Mouse (Mus musculus) embryonic stem cell, embryonic (primary cell): ENCODE results near the gene Slc12a4.

Experiments used
- CTCF ChIA-PET, 4 experiments: fragments of 300-600 bp in 2 of 4; fragments of 350-600 bp in 2 of 4; sonication (Branson Sonifier 250); formaldehyde crosslinking; loops; one replicate each; lab custom pipeline; 2022; ENCODE audit warnings: inconsistent platforms in 2 of 4; lab: Charles Lee
- POLR2A ChIA-PET, 4 experiments: fragments of 300-600 bp in 2 of 4; fragments of 350-600 bp in 2 of 4; sonication (Branson Sonifier 250); formaldehyde crosslinking; loops; one replicate each; lab custom pipeline; 2022; ENCODE audit warnings: antibody characterized with exemption in 4 of 4, inconsistent platforms in 1 of 4; lab: Charles Lee

Slc12a4 gene

DNA sequence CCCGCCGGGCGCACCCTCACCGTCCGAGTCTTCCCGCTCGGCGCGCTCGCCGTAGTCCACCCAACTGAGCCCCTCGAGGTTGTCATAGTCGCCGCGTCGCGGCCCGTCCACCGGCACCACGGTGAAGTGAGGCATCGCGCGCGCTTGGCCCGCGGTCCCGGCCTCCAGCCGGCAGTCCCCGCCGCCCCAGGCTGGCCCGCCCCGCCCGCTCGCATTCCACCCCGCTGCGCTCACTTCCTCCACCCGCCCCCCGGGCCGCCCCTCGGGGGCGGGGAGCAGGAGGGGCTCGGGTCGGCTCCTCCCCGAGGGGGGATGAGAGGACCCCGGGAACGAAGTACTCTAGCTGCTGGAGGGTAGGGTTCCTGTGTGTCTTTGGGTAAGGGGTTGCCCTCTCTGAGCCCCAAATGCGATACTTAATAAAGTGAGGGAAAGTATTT lies at the start of gene Slc12a4:
Gene Slc12a4, minus strand, starts transcription at position 193 of the 437 bp plus-strand sequence.
- POLR2A ChIA-PET = interaction anchor here in 3 of 4 experiments (0.6 to 2.2 kb wide), 12 partner anchors 9 to 652 kb away, joined by 3 to 8 read pairs (median 4); partner anchors contain the start of genes Acd (in 1 of the 3), Pard6a (in 1 of the 3), Ranbp10 (in 1 of the 3) and Tsnaxip1 (in 1 of the 3)
- CTCF ChIA-PET = interaction anchor here in 3 of 4 experiments (0.7 to 2.2 kb wide), 6 partner anchors 9 to 727 kb away, joined by 3 to 9 read pairs (median 4); partner anchors contain the start of gene Dus2 (in 1 of the 3)

DNA sequence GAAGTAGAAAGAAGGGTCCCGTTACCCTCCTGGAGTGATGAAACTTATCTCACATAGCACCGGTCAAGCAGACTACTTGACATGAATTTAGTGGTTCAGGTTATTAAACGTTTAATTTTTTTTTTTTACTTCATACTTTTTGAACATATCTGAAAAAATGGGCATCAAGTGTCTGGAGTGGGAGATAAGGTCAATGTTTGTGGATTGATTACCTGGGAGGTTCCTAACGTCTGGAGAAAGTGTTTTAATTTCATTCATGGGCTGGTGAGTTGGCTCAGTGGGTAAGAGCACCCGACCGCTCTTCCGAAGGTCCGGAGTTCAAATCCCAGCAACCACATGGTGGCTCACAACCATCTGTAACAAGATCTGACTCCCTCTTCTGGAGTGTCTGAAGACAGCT lies 46.3 kb upstream of the Slc12a4 start:
- CTCF ChIA-PET = interaction anchor here in 1 of 4 experiments (0.7 kb wide), 1 partner anchor 84 kb away, joined by 14 read pairs; no protein-coding TSS in a partner anchor

DNA sequence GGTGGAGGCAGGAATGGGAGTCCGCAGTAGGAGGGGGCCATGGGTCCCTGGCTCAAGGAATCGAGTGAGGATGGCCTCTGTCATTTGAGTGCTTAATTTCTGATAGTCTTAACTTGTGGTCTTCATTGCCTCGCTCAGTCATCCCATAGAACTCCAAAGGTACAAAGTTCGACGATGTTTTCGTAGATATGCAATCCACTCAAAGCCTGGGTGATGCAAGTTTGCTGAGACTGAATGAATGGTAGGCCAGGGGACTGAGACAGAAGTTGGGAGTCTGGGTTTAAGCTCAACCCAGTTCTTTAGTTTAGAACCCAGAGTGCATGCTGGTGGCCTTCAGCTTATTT lies 45.7 kb upstream of the Slc12a4 start, which contains the start of gene Ddx28:
Gene Ddx28, minus strand, starts transcription at position 240 of the 344 bp plus-strand sequence.
- CTCF ChIA-PET = interaction anchor here in 2 of 4 experiments (0.6 to 0.7 kb wide), 7 partner anchors 81 to 1020 kb away, joined by 3 to 14 read pairs (median 7); no protein-coding TSS in a partner anchor
- POLR2A ChIA-PET = interaction anchor here in 3 of 4 experiments (0.6 to 1.6 kb wide), 17 partner anchors 10 to 591 kb away, joined by 3 to 22 read pairs (median 4); partner anchors contain the start of genes Pskh1 (in 2 of the 3), Thap11 (in 1 of the 3) and Tppp3 (in 1 of the 3)

More for the DNA sequence above, 46.3 kb upstream of the Slc12a4 start:
- POLR2A ChIA-PET = interaction anchor here in 3 of 4 experiments (0.6 to 1.6 kb wide), 10 partner anchors 10 to 591 kb away, joined by 3 to 22 read pairs (median 4); partner anchors contain the start of genes Pskh1 (in 1 of the 3), Thap11 (in 1 of the 3) and Tppp3 (in 1 of the 3)

DNA sequence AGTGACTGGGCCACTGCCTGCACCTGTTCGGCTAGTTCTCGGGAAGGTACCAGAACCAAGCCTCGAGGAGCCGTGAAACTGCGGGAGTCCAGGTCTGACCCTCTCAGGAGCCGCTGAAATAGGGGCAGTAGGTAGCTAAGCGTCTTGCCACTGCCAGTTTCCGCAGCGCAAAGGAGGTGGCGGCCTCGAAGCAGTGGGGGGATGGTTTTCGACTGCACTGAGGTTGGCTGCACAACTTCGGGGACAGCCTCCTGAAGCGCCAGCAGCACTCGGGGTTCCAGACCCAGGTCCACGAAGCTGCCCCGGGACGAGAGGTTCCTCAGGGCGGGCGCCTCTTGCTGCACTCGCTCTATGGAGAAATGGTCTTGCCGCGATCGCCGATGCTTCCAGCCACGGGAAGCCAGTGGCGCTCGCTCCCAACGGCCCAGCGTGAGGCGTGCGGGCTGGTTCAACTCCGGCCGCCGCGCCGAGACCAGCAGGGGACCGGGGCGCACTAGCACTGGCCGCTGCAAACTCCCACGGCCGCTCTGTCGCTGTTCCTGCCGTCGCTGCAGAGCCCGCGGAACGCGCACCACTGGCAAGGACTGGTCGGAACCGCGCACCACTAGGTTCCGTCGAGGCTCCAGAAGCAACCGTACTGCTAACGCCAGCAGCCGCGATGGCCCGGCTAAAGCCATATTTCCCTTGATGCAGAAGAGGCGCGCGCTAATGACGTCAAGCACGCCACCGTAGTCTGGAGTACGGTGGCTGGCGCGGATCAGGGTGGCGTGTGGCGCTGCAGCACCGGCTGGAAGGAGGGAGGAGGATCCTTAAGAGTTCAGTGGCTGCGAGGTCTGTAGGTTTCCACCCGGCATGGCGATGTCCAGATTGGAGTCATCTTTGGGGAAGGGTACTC lies 45.1 kb upstream of the Slc12a4 start:
- ChIA-PET CTCF (interaction anchor here in 2 of 4 experiments (0.6 to 1.0 kb wide), 11 partner anchors 9 to 1020 kb away, joined by 3 to 14 read pairs (median 4); partner anchors contain the start of gene Dus2 (in 1 of the 2)), POLR2A (interaction anchor here (0.6 to 1.3 kb wide), 22 partner anchors 12 to 592 kb away, joined by 3 to 22 read pairs (median 4); partner anchors contain the start of genes Pskh1 (in 3 of the 4), Nutf2 (in 1 of the 4), Thap11 (in 1 of the 4) and Tppp3 (in 1 of the 4))

DNA sequence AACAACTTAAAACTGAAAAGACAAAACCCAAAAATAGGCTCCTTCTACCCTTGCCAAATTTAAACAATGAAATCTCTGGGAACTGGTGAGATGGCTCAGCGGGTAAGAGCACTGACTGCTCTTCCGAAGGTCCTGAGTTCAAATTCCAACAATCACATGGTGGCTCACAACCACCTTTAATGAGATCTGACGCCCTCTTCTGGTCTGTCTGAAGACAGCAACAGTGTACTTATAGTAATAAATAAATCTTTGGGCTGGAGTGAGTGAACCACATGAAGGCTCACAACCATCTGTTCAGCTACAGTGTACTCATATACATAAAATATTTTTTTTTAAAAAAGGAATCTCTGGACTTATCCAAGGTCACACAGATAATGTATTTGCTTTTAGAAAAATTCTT lies 42.0 kb upstream of the Slc12a4 start:
- ChIA-PET CTCF (interaction anchor here in 3 of 4 experiments (0.6 to 2.1 kb wide), 4 partner anchors 17 to 358 kb away, joined by 3 to 7 read pairs (median 4); partner anchors contain the start of gene Dus2 (in 1 of the 3)), POLR2A (interaction anchor here in 2 of 4 experiments (0.6 to 1.4 kb wide), 6 partner anchors 17 to 262 kb away, joined by 3 to 5 read pairs (median 4); partner anchors contain the start of genes Pskh1 (in 2 of the 2) and Dus2 (in 1 of the 2))

DNA sequence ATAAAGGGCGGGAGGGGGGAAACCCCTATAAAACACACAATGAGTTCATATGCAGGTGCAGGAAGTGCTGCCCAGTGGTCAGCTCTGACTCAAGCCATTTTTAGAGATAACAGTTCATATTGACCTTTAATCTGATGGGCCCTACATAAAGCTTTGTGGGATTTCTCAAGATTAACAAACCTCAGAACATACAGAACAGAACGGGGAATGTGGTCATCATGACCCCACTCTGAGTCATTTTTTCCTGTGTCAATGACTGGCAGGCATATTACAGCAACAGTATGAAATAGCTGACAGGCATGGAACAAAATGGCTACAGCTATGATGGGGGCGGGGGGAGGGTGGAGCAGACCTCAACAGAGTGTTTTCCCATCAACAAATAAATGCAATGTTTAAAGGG lies 41.2 kb upstream of the Slc12a4 start:
- CTCF ChIA-PET = interaction anchor here in 3 of 4 experiments (0.6 to 2.1 kb wide), 8 partner anchors 11 to 346 kb away, joined by 3 to 7 read pairs (median 4); partner anchors contain the start of gene Dus2 (in 1 of the 3)
- POLR2A ChIA-PET = interaction anchor here in 2 of 4 experiments (0.6 to 1.3 kb wide), 7 partner anchors 12 to 262 kb away, joined by 3 to 6 read pairs (median 3); partner anchors contain the start of gene Pskh1 (in 1 of the 2)

DNA sequence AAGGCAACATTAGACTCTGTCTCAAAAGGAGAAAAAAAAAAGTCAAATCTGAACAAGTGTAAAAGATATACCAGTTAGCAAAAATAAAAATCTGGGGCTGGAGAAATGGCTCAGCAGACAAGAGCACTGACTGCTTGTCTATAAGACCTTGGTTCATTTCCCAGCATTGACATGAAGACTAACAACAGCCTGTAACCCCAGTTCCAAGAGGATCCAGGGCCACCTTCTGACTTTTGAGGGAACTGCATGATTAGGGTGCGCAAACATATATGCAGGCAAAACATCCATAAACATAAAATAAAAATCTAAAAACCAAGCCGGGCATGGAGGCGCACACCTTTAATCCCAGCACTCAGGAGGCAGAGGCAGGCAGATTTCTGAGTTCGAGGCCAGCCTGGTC lies 40.5 kb upstream of the Slc12a4 start:
- ChIA-PET POLR2A (interaction anchor here in 2 of 4 experiments (0.6 to 1.3 kb wide), 5 partner anchors 11 to 48 kb away, joined by 3 to 6 read pairs (median 3); no protein-coding TSS in a partner anchor), CTCF (interaction anchor here in 2 of 4 experiments (0.8 to 2.1 kb wide), 5 partner anchors 11 to 210 kb away, joined by 3 to 7 read pairs (median 3); partner anchors contain the start of gene Dus2 (in 1 of the 2))

DNA sequence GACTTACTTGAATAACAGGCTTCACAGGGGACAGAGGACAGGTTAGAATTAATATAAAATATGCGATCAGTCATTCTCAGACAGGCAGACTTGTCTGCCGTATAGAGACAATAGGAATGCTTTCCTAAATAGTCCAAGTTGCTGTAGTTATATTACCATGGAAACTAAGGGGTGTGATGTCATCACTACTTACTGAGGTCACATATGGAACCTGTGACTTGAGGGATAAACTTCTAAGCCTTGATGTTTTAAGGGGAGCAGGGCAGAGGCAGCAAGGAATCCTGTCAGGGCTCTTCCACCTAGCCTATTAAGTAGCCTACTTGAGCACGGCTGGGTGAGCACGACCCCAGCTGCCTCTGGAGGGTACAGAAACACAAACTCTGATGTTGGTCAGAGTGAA lies 40.0 kb upstream of the Slc12a4 start, which contains the start of gene Dpep2nb:
Gene Dpep2nb, minus strand, starts transcription at position 101 of the 400 bp plus-strand sequence.
- CTCF ChIA-PET = interaction anchor here in 1 of 4 experiments (1.0 kb wide), 1 partner anchor 11 kb away, joined by 3 read pairs; no protein-coding TSS in a partner anchor
- POLR2A ChIA-PET = interaction anchor here in 1 of 4 experiments (1.1 to 1.7 kb wide), 3 partner anchors 11 to 69 kb away, joined by 3 to 4 read pairs (median 4); no protein-coding TSS in a partner anchor

DNA sequence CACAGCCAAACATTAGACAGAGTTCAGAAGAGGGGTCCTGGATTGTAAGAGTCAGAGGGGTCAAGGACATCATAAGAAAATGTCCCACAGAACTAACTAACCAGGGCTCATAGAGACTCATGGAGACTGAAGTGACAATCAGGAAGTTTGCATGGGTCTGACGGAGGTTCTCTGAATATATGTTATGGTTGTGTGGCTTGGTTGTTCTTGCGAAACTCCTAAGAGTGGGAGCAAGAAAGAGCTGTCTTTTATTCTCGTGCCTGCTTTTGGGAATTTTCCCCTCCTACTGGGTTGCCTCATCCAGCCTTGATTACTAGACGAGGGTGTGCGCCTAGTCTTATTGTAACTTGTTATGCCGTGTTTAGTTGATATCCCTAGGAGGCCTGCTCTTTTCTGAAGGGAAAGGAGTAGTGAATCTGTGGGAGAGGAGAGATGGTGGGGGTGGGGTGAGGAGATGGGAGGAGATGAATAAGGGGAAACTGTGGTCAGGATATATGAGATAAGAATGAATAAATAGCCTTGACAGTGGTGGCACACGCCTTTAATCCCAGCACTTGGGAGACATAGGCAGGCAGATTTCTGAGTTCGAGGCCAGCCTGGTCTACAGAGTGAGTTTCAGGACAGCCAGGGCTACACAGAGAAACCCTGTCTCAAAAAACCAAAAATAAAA lies 38.8 kb upstream of the Slc12a4 start:
- POLR2A ChIA-PET = interaction anchor here in 1 of 4 experiments (1.1 to 1.7 kb wide), 3 partner anchors 9 to 68 kb away, joined by 3 to 4 read pairs (median 4); no protein-coding TSS in a partner anchor

DNA sequence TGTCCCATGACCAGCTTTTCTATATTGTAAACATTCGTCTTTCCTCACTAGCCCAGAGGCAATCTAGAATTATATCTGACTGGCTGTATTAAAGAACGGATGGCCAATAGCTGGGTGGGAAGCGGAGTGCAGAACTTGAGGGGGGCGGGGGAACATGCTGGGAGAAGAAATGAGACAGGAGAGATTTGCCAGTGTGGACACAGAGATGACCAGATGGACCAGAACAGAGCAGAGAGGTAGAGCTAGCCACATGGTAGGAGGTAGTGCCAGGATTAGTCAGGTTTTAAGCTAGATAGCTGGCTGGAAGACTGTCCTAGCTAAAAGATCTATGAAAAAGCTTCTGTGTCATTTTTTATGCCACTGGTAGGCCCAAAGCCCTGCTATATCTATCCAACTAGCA lies 36.0 kb upstream of the Slc12a4 start:
- ChIA-PET CTCF (interaction anchor here in 1 of 4 experiments (0.6 to 1.3 kb wide), 3 partner anchors 9 to 136 kb away, joined by 3 to 10 read pairs (median 3); no protein-coding TSS in a partner anchor), POLR2A (interaction anchor here in 1 of 4 experiments (0.5 to 0.9 kb wide), 3 partner anchors 11 to 179 kb away, joined by 3 to 5 read pairs (median 3); no protein-coding TSS in a partner anchor)

More for the DNA sequence above, 38.8 kb upstream of the Slc12a4 start:
- CTCF ChIA-PET = interaction anchor here in 1 of 4 experiments (1.0 kb wide), 1 partner anchor 10 kb away, joined by 3 read pairs; no protein-coding TSS in a partner anchor

DNA sequence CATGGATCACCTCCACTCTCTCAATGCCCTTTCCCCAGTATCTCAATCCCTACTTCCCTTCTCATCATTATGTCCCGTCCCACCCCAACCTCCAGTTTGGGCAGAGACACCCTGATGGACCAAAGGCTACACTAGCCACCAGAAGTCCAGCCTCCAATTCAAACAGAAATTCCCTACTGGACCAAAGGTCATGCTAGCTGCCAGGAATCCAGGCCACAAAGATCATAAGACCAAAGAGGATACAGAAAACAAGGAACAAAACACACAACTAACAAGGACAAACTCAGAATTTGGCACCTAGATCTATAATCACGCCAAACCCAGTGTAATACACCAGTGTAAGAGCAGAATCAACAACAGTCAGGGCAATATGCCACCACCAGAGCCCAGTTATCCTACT lies 33.1 kb upstream of the Slc12a4 start:
- CTCF ChIA-PET = interaction anchor here in 1 of 4 experiments (0.5 kb wide), 1 partner anchor 401 kb away, joined by 3 read pairs; no protein-coding TSS in a partner anchor
- POLR2A ChIA-PET = no interaction called here

DNA sequence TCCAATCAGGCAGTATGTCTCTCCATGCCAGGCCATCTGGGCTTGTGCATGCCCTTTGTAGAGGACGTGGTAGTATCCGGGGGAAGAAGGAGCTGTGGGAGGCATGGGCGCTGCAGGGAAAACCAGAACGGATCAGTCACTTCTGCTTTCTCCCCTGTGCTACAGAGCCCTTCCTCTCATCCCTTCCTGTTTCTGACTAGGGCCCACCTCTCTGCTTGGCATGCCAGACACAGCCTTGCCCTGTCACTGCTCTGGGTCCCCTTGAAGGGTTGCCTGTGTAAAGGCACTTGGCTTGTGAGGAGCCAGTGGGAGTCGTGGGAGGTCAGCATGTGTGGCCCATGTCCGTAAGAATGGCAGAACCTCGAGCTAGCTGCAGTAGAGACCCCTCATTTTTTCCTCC lies 30.5 kb upstream of the Slc12a4 start:
- ChIA-PET POLR2A (interaction anchor here in 2 of 4 experiments (1.1 to 1.5 kb wide), 2 partner anchors 33 to 66 kb away, joined by 3 to 4 read pairs; no protein-coding TSS in a partner anchor), CTCF (interaction anchor here in 2 of 4 experiments (0.6 to 1.6 kb wide), 6 partner anchors 11 to 1215 kb away, joined by 3 to 10 read pairs (median 3); no protein-coding TSS in a partner anchor)

DNA sequence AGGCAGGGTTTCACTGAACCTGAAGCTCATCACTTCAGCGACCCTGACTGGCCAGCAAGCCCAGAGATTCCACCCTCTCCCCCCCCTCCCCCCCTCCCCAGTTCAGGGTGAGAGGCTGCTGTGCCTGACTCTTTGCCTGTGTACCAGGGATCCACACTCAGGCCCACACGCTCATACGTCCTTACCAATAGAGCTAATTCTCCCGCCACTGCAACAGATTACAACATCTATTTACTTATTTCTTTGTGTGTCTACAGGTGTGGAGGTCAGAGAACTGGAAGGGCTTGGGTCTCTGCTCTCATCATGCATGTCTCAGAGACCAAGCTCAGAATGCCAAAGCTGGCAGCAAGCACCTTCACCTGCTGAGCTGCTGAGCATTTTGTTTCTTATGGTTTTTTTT lies 27.3 kb upstream of the Slc12a4 start:
- ChIA-PET POLR2A (interaction anchor here in 2 of 4 experiments (0.6 to 1.4 kb wide), 3 partner anchors 14 to 207 kb away, joined by 3 to 6 read pairs (median 3); no protein-coding TSS in a partner anchor), CTCF (interaction anchor here in 2 of 4 experiments (0.6 to 0.7 kb wide), 2 partner anchors 29 to 89 kb away, joined by 3 to 4 read pairs; no protein-coding TSS in a partner anchor)

DNA sequence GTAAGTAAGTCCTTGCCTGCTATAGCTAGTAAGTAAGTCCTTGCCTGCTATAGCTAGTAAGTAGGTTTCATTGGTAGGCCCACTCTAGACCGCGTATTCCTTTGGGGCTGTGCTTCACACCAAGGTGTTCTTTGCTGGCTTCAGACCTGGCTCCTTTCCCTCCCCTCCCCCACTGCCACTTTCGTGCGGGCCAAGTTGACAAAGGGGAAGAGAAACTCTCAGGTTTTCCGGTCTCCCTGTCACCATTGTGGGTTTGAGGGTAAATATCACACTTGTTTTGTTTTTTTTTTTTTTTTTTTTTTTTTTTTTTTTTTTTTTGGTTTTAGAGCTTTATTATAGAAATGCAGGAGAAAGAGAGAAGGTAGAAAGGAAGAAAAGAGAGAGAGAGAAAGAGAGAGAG lies 26.6 kb upstream of the Slc12a4 start:
- CTCF ChIA-PET = interaction anchor here in 2 of 4 experiments (0.6 to 1.8 kb wide), 4 partner anchors 18 to 380 kb away, joined by 3 to 4 read pairs (median 4); no protein-coding TSS in a partner anchor
- POLR2A ChIA-PET = interaction anchor here in 2 of 4 experiments (0.6 to 1.4 kb wide), 3 partner anchors 14 to 207 kb away, joined by 3 to 6 read pairs (median 3); no protein-coding TSS in a partner anchor

DNA sequence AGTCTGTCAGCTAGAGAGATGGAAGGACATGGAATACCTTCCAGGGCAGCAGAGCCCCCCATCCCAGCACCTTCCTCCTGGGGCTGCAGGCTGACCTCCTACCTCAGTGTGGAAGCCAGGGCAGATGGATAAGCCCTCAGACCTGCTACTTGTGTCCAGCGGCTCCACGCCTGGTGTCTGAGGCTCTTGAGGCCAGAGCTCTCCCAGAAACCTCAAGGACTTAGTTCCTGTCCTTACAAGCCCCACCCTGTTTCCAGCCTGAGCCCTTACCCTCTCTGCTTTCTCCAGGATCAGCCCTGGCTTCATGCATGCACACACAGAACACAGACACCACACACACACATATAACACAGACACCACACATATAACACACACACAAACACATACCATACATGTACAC lies 25.6 kb upstream of the Slc12a4 start:
- ChIA-PET POLR2A (interaction anchor here in 3 of 4 experiments (0.7 to 1.9 kb wide), 8 partner anchors 9 to 91 kb away, joined by 3 to 6 read pairs (median 4); partner anchors contain the start of gene Pskh1 (in 1 of the 3)), CTCF (interaction anchor here in 3 of 4 experiments (0.6 to 2.0 kb wide), 21 partner anchors 8 to 424 kb away, joined by 3 to 7 read pairs (median 4); partner anchors contain the start of gene Zfp90 (in 1 of the 3))
